Mouse (Mus musculus) ovary, adult 18-20 months (tissue): ENCODE results near the gene Aacs.

Experiments used
- DNase-seq: peaks from one replicate; pipeline ENCODE4 v3.0.0; 2022; ENCODE audit warnings: low spot score, mixed read lengths

Gene Aacs

DNA sequence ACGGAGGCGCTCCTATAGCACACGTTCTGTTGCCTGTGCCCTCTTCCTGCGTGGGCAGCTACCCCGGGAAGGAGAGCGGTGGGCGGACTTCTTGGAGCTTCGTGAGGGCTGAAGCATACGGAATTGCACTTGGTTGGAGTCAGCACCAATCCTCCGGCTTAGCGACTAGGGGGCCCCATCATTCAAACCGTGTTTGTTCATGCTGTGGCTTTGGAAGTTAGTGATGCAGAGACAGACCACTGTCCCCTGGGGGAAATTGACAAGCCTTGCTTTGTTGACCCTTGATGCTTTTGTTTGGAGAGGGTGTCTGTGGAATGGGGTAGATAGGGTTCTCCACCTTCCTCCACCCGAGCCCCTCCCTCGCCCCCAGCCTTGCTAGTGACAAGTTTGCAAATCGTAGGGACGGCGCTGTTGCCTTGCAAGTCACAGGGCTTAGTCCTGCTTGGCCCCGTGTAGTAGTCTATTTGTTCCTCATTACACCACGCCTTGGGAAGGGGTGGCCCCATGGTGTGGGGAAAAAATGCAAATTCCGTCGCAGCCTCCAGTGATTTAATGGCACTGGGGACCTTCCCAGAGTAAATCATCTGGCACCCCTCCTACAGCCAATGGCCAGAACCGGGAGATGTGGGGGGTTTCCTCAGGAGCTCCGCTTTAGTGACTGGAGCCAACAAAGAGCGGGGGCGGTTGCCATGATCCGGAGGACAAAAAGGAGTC, 59.2 kb downstream of the Aacs start:
- no peak for DNase-seq

DNA sequence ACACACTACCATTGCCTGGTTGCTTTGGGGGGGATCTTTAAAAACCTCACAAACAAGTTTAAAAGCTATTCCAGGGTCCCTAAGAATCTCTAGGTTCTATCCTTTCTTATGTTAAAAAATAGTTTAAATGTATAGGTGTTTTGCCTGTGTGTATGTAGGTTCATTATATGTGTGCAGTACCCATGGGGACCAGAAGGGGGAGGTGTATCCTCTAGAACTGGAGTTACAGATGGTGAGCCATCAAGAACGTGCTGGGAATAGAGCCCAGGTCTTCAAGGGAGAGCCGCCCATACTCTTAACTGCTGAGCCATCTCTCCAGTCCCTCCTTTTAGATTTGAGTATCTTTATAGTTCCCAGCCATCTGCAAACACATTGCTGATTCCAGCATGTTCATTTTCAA, 69.5 kb downstream of the Aacs start:
- DNase-seq: no peak

DNA sequence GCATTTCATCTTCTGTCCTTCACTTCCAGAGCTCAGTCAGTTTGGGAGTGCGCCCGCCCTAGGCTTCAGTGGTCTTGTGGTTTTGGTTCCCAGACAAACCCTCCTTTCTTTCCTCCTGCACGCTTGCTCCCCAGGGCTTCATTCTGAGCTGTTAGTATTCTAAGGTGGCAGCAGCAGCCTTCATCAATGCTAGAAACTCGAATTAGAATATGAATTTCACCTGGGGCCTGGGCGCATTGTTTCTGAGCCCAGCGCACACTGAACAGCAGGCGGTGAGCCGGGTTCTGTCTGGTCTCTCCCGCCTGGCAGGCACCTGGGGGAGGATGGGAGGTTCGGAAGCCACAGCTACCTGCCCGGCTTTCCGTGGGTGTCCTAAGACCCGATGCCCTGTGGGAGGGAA, 70.7 kb downstream of the Aacs start:
- no peak for DNase-seq

GRCm38 (mm10) chr5:125549750-125550489, 74.3 kb downstream of the Aacs start:
- no peak for DNase-seq

DNA sequence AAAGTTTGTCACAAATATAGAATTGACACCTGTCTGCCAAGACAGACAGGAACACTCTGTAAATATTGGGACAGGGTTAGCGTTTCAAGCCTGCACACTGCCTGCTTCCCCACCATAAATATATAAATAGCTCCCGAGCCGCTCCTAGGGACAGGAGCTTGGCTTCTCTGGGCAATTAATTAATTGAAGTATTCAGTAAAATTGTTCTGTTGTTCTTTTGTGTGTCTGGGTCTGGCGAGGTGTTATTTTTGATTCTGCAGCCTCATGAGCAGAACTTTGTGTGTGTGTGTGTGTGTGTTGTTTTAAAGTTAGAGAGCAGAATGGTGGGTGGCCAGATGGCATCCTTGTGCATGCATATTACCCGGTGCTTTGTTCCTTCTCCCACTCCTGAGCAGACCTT, 80.1 kb downstream of the Aacs start:
- no peak for DNase-seq

DNA sequence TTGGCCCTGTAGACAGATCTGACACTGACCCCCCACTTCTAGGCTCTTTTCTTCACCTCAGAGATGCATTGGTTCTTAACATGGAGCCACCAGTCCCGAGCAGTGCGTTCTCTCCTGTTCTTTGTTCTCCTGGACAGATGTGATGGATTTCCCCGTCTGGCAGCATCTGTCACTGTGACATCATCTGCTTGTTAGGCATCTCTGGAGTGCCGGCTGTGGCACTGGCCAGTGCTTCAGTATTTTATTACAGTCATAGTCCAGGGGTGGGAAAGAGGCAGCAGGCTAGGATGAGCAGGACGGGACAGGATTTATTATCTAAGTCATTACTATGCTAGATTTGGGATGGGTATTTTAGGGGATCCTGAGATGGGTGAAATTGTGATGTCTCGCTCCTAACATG, 87.9 kb downstream of the Aacs start:
- DNase-seq: no peak

DNA sequence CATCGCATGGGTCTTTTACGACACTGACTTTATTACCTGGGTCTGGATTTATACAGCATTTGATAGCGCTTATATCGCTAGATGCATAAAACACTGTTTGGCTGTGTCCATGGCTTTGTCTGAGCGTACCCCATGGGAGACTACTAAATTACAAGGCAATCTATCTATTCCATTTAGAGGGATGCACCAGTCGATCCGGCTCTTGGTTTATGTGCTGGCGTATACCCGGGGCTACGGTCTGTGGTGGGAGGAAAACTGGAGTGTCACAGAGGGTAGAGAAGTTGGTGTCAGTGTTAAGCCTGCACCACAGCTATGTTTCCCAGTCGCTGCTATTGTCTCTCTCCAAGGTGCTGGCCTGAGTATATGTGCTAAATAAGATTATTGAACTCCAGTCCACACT, 90.1 kb downstream of the Aacs start:
- no peak for DNase-seq
